Mouse (Mus musculus) hindbrain, embryonic 10.5 days (tissue): ENCODE results near the gene Runx1. TPM values are rescaled to one million over a fixed set of nuclear protein-coding genes. Genes with fewer than 3 reads are reported as not detected.

ENCODE experiments used
- DNase-seq: peaks from one replicate; pipeline ENCODE4 v3.0.0-alpha.2; 2017; ENCODE audit warnings: low spot score
- H3K27ac ChIP-seq: fragments of 300-500 bp; sonication (generic); 2 replicates; pipeline ENCODE4 v1.5.1; 2016; ENCODE audit warnings: mild to moderate bottlenecking, moderate library complexity
- H3K27me3 ChIP-seq: fragments of 300-500 bp; sonication (generic); 2 replicates; pipeline ENCODE4 v1.6.1; 2016; ENCODE audit warnings: mild to moderate bottlenecking; ENCODE audit not compliant: poor library complexity, insufficient read depth, severe bottlenecking
- H3K36me3 ChIP-seq: fragments of 300-500 bp; sonication (generic); 2 replicates; pipeline ENCODE4 v1.6.1; 2016; ENCODE audit warnings: mild to moderate bottlenecking, moderate library complexity
- H3K4me1 ChIP-seq: fragments of 300-500 bp; sonication (generic); replicated peaks from 2 replicates; pipeline ENCODE4 v1.6.1; 2016; ENCODE audit warnings: mild to moderate bottlenecking
- H3K4me3 ChIP-seq: fragments of 300-500 bp; sonication (generic); 2 replicates; pipeline ENCODE4 v1.5.1; 2016; ENCODE audit warnings: mild to moderate bottlenecking, moderate library complexity
- H3K9me3 ChIP-seq: fragments of 300-500 bp; sonication (generic); 2 replicates; pipeline ENCODE4 v1.6.1; 2016; ENCODE audit warnings: mild to moderate bottlenecking, moderate library complexity
- WGBS: fragments of 180-500 bp; shearing (Covaris S2); methylation state at CpG from one replicate; pipeline ENCODE4 v1.1.7; 2016; 5-methylcytosine and 5-hydroxymethylcytosine counted together
- polyA plus RNA-seq: library from polyadenylated mRNA; unstranded; fragments of >200 nt; fragmentation: Nextera tagmentation; extraction: Ambion mirVana; gene quantifications from 2 replicates; pipeline ENCODE4 v1.2.1, GENCODE M21; 2016

Gene Runx1
- polyA plus RNA-seq, 1 experiment from 2014 or later, result 2.2 TPM

- Histone ChIP-seq H3K36me3 (no peaks in the 10 kb centered on the region), H3K27me3 (no peaks in the 10 kb centered on the region), H3K9me3 (no peaks in the 10 kb centered on the region), H3K27ac (no peak overlapping the region), H3K4me1 (peaks cover 12% of the 10 kb centered on the region), H3K4me3 (no peak overlapping the region)
- no peak for DNase-seq
- WGBS, result 91% methylated on average over 5 of the region's 5 CpGs
Observed at GRCm38 (mm10) chr16:92676630-92677029, 149.3 kb downstream of the Runx1 start.

- Histone ChIP-seq H3K36me3 (no peaks in the 10 kb centered on the region), H3K4me1 (peaks cover 12% of the 10 kb centered on the region), H3K9me3 (no peaks in the 10 kb centered on the region), H3K27me3 (no peaks in the 10 kb centered on the region), H3K4me3 (no peak overlapping the region), H3K27ac (no peak overlapping the region)
- 43% methylated on average over 8 of the region's 8 CpGs for WGBS
- DNase-seq, result no peak
Observed at GRCm38 (mm10) chr16:92675677-92676076, 150.3 kb downstream of the Runx1 start.

- no peak for DNase-seq
- 67% methylated on average over 11 of the region's 11 CpGs for WGBS
- no peak overlapping the region for H3K4me3 ChIP-seq
- H3K36me3 ChIP-seq, result no peaks in the 10 kb centered on the region
- peaks cover 12% of the 10 kb centered on the region for H3K4me1 ChIP-seq
- H3K27me3 ChIP-seq, result no peaks in the 10 kb centered on the region
- H3K9me3 ChIP-seq, result no peaks in the 10 kb centered on the region
- no peak overlapping the region for H3K27ac ChIP-seq
Observed at GRCm38 (mm10) chr16:92674916-92675450, 151.0 kb downstream of the Runx1 start.

GRCm38 (mm10) chr16:92674121-92674816 is 151.7 kb downstream of the Runx1 start:
- DNase-seq, result no peak
- no peak overlapping the region for H3K27ac ChIP-seq
- WGBS, result 82% methylated on average over 18 of the region's 18 CpGs
- H3K4me3 ChIP-seq, result no peak overlapping the region
- H3K36me3 ChIP-seq, result no peaks in the 10 kb centered on the region
- H3K9me3 ChIP-seq, result no peaks in the 10 kb centered on the region
- no peaks in the 10 kb centered on the region for H3K27me3 ChIP-seq
- H3K4me1 ChIP-seq, result peaks cover 12% of the 10 kb centered on the region

- DNase-seq, result no peak
- no peaks in the 10 kb centered on the region; the same call in 1 of the 2 replicates for H3K27me3 ChIP-seq
- no peak overlapping the region for H3K27ac ChIP-seq
- H3K36me3 ChIP-seq, result no peaks in the 10 kb centered on the region
- no peak overlapping the region for H3K4me3 ChIP-seq
- H3K9me3 ChIP-seq, result no peaks in the 10 kb centered on the region
- H3K4me1 ChIP-seq, result no peaks in the 10 kb centered on the region
Observed at GRCm38 (mm10) chr16:92668807-92669206, 157.1 kb downstream of the Runx1 start.

- no peaks in the 10 kb centered on the region for H3K9me3 ChIP-seq
- H3K36me3 ChIP-seq, result no peaks in the 10 kb centered on the region
- no peak for DNase-seq
- H3K4me3 ChIP-seq, result no peak overlapping the region
- H3K27me3 ChIP-seq, result no peaks in the 10 kb centered on the region
- 80% methylated on average over 7 of the region's 7 CpGs for WGBS
- H3K4me1 ChIP-seq, result no peaks in the 10 kb centered on the region
- H3K27ac ChIP-seq, result no peak overlapping the region
Observed at GRCm38 (mm10) chr16:92661757-92662156, 164.2 kb downstream of the Runx1 start.

GRCm38 (mm10) chr16:92656750-92657149 is 169.2 kb downstream of the Runx1 start:
- Histone ChIP-seq H3K9me3 (no peaks in the 10 kb centered on the region), H3K27ac (no peak overlapping the region), H3K4me1 (peaks cover 24% of the 10 kb centered on the region), H3K4me3 (no peak overlapping the region), H3K27me3 (no peaks in the 10 kb centered on the region), H3K36me3 (no peaks in the 10 kb centered on the region)
- WGBS, result 95% methylated on average over 5 of the region's 5 CpGs
- no peak for DNase-seq

GRCm38 (mm10) chr16:92654294-92654950 is 171.5 kb downstream of the Runx1 start:
- Histone ChIP-seq H3K4me3 (no peak overlapping the region), H3K27ac (no peak overlapping the region), H3K27me3 (no peaks in the 10 kb centered on the region), H3K9me3 (no peaks in the 10 kb centered on the region), H3K4me1 (peaks cover 28% of the 10 kb centered on the region), H3K36me3 (no peaks in the 10 kb centered on the region)
- WGBS, result 47% methylated on average over 5 of the region's 5 CpGs
- no peak for DNase-seq

GRCm38 (mm10) chr16:92653816-92654215 is 172.1 kb downstream of the Runx1 start:
- Histone ChIP-seq H3K4me3 (no peak overlapping the region), H3K4me1 (peaks cover 28% of the 10 kb centered on the region), H3K27ac (no peak overlapping the region), H3K9me3 (no peaks in the 10 kb centered on the region), H3K27me3 (no peaks in the 10 kb centered on the region), H3K36me3 (no peaks in the 10 kb centered on the region)
- no peak for DNase-seq
- 65% methylated on average over 5 of the region's 5 CpGs for WGBS

GRCm38 (mm10) chr16:92651256-92651655 is 174.7 kb downstream of the Runx1 start:
- no peak overlapping the region for H3K4me3 ChIP-seq
- H3K27me3 ChIP-seq, result no peaks in the 10 kb centered on the region
- WGBS, result 88% methylated on average over 3 of the region's 3 CpGs
- DNase-seq, result no peak
- H3K36me3 ChIP-seq, result no peaks in the 10 kb centered on the region
- no peaks in the 10 kb centered on the region for H3K9me3 ChIP-seq
- H3K4me1 ChIP-seq, result peaks cover 31% of the 10 kb centered on the region
- H3K27ac ChIP-seq, result no peak overlapping the region

- Histone ChIP-seq H3K4me1 (peaks cover 31% of the 10 kb centered on the region), H3K27me3 (no peaks in the 10 kb centered on the region), H3K36me3 (no peaks in the 10 kb centered on the region), H3K9me3 (no peaks in the 10 kb centered on the region), H3K4me3 (no peak overlapping the region), H3K27ac (peak overlapping the region; percentile 6; the same call in 1 of the 2 replicates)
- no peak for DNase-seq
- WGBS, result 66% methylated on average over 13 of the region's 13 CpGs
Observed at GRCm38 (mm10) chr16:92646153-92646552, 179.8 kb downstream of the Runx1 start.

GRCm38 (mm10) chr16:92645423-92646115 is 180.4 kb downstream of the Runx1 start:
- Histone ChIP-seq H3K4me3 (no peak overlapping the region), H3K27me3 (no peaks in the 10 kb centered on the region), H3K36me3 (no peaks in the 10 kb centered on the region), H3K9me3 (no peaks in the 10 kb centered on the region), H3K4me1 (peaks cover 31% of the 10 kb centered on the region), H3K27ac (peak overlapping the region; percentile 19)
- no peak for DNase-seq
- WGBS, result 76% methylated on average over 22 of the region's 22 CpGs
